Mouse (Mus musculus) liver, embryonic 12.5 days (tissue): ENCODE measurements around the gene Lrp4. TPM values are rescaled to one million over a fixed set of nuclear protein-coding genes. Genes with fewer than 3 reads are reported as not detected.

ENCODE experiments used
- ATAC-seq: fragments of 200-750 bp; cut with Nextera tagmentation; 2 replicates; pipeline ENCODE4 v1.8.0; 2017; ENCODE audit warnings: moderate number of reproducible peaks, mild to moderate bottlenecking, moderate library complexity
- H3K27ac ChIP-seq: fragments of 300-500 bp; sonication (generic); 2 replicates; pipeline ENCODE4 v1.5.1; 2016; ENCODE audit warnings: mild to moderate bottlenecking
- H3K27me3 ChIP-seq: fragments of 300-500 bp; sonication (generic); replicated peaks from 2 replicates; pipeline ENCODE4 v1.6.1; 2016; ENCODE audit warnings: mild to moderate bottlenecking, moderate library complexity
- H3K36me3 ChIP-seq: fragments of 300-500 bp; sonication (generic); 2 replicates; pipeline ENCODE4 v1.6.1; 2016; ENCODE audit warnings: mild to moderate bottlenecking, moderate library complexity
- H3K4me1 ChIP-seq: fragments of 300-500 bp; sonication (generic); 2 replicates; pipeline ENCODE4 v1.6.1; 2016
- H3K4me2 ChIP-seq: fragments of 300-500 bp; sonication (generic); 2 replicates; pipeline ENCODE4 v1.6.1; 2016; ENCODE audit warnings: mild to moderate bottlenecking, moderate library complexity
- H3K4me3 ChIP-seq: fragments of 300-500 bp; sonication (generic); 2 replicates; pipeline ENCODE4 v1.5.1; 2016; ENCODE audit warnings: mild to moderate bottlenecking, moderate library complexity
- H3K9ac ChIP-seq: fragments of 300-500 bp; sonication (generic); 2 replicates; pipeline ENCODE4 v1.6.1; 2016; ENCODE audit warnings: mild to moderate bottlenecking, moderate library complexity
- H3K9me3 ChIP-seq: fragments of 300-500 bp; sonication (generic); replicated peaks from 2 replicates; pipeline ENCODE4 v1.6.1; 2016; ENCODE audit warnings: mild to moderate bottlenecking, moderate library complexity
- WGBS: fragments of 180-500 bp; shearing (Covaris S2); methylation state at CpG from one replicate; pipeline ENCODE4 v1.1.7; 2016; ENCODE audit not compliant: insufficient replicate concordance; 5-methylcytosine and 5-hydroxymethylcytosine counted together
- polyA plus RNA-seq: library from polyadenylated mRNA; unstranded; fragments of >200 nt; fragmentation: Nextera tagmentation; extraction: Ambion mirVana; gene quantifications from 2 replicates; pipeline ENCODE4 v1.2.1, GENCODE M21; 2016

Gene Lrp4
- polyA plus RNA-seq, 1 experiment from 2014 or later, result 1.2 TPM

- WGBS, result 70% methylated on average over 5 of the region's 5 CpGs
- no peaks in the 10 kb centered on the region for H3K4me1 ChIP-seq
- no peak overlapping the region for H3K4me2 ChIP-seq
- ATAC-seq, result no peak
- no peak overlapping the region for H3K4me3 ChIP-seq
- H3K36me3 ChIP-seq, result no peaks in the 10 kb centered on the region
- H3K9ac ChIP-seq, result no peak overlapping the region
- H3K9me3 ChIP-seq, result no peaks in the 10 kb centered on the region
- no peaks in the 10 kb centered on the region for H3K27me3 ChIP-seq
- no peak overlapping the region for H3K27ac ChIP-seq
Measured at GRCm38 (mm10) chr2:91437116-91437815, 20.0 kb upstream of the Lrp4 start.

DNA sequence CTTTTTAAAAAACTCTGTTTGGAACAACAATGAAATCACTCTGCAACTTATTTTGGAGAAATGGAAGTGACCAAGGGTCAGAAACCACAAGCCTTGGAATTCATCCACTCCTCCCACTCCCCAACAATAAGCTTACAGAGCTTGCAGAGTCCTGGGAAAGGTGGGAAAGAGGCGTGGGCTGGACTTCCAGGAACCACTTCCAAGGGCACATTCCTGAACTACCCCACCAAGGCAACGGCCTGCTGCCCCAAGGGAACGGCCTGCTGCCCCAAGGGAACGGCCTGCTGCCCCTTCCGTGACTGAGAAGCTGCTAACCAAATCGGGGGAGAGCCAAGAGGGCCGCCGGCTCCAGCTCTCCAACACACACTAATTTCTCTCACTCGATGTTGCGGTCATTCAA lies 18.0 kb upstream of the Lrp4 start:
- H3K36me3 ChIP-seq, result no peaks in the 10 kb centered on the region
- no peaks in the 10 kb centered on the region for H3K27me3 ChIP-seq
- H3K9me3 ChIP-seq, result no peaks in the 10 kb centered on the region
- no peak overlapping the region for H3K27ac ChIP-seq
- 71% methylated on average over 10 of the region's 10 CpGs for WGBS
- no peak overlapping the region for H3K4me2 ChIP-seq
- H3K4me1 ChIP-seq, result peaks cover 6% of the 10 kb centered on the region
- no peak for ATAC-seq
- no peak overlapping the region for H3K9ac ChIP-seq
- H3K4me3 ChIP-seq, result no peak overlapping the region

- no peak overlapping the region for H3K4me3 ChIP-seq
- no peak overlapping the region for H3K9ac ChIP-seq
- H3K27ac ChIP-seq, result no peak overlapping the region
- no peaks in the 10 kb centered on the region for H3K27me3 ChIP-seq
- no peaks in the 10 kb centered on the region for H3K9me3 ChIP-seq
- 59% methylated on average over 1 of the region's 1 CpGs for WGBS
- H3K4me1 ChIP-seq, result peaks cover 8% of the 10 kb centered on the region
- H3K36me3 ChIP-seq, result no peaks in the 10 kb centered on the region
- H3K4me2 ChIP-seq, result no peak overlapping the region
- no peak for ATAC-seq
Measured at GRCm38 (mm10) chr2:91439876-91440275, 17.4 kb upstream of the Lrp4 start.

GRCm38 (mm10) chr2:91440686-91441085 lies 16.6 kb upstream of the Lrp4 start:
- Histone ChIP-seq H3K4me1 (peaks cover 8% of the 10 kb centered on the region), H3K9me3 (no peaks in the 10 kb centered on the region), H3K27me3 (no peaks in the 10 kb centered on the region), H3K9ac (no peak overlapping the region), H3K27ac (no peak overlapping the region), H3K36me3 (no peaks in the 10 kb centered on the region), H3K4me2 (no peak overlapping the region), H3K4me3 (no peak overlapping the region)
- no peak for ATAC-seq
- WGBS, result 63% methylated on average over 5 of the region's 5 CpGs

DNA sequence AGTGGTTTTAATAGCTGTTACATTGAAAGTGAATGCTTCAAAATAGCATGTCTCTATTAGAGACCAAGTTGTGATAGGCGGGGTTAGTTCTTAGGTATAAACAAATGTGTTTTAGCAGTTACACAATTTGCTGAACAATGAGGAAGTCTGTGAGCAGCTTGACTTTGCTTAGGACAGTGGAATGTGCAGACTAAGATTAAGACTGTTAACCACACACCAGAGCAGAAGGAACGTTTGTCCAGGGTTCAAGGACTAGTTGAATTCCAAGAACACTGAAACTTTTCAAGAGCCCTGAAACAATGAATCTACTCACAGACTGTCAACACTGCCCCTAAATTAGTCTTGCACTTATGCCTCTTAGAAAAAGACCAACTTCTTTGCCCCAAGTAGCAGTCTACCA lies 15.6 kb upstream of the Lrp4 start:
- Histone ChIP-seq H3K4me2 (no peak overlapping the region), H3K9me3 (no peaks in the 10 kb centered on the region), H3K9ac (no peak overlapping the region), H3K36me3 (no peaks in the 10 kb centered on the region), H3K4me3 (no peak overlapping the region), H3K27me3 (no peaks in the 10 kb centered on the region), H3K4me1 (peaks cover 8% of the 10 kb centered on the region), H3K27ac (no peak overlapping the region)
- 36% methylated on average over 2 of the region's 2 CpGs for WGBS
- ATAC-seq, result no peak

- no peaks in the 10 kb centered on the region for H3K27me3 ChIP-seq
- 74% methylated on average over 1 of the region's 1 CpGs for WGBS
- ATAC-seq, result no peak
- H3K4me2 ChIP-seq, result no peak overlapping the region
- no peaks in the 10 kb centered on the region for H3K9me3 ChIP-seq
- H3K27ac ChIP-seq, result no peak overlapping the region
- no peak overlapping the region for H3K4me3 ChIP-seq
- H3K36me3 ChIP-seq, result no peaks in the 10 kb centered on the region
- H3K4me1 ChIP-seq, result peaks cover 8% of the 10 kb centered on the region
- no peak overlapping the region for H3K9ac ChIP-seq
Measured at GRCm38 (mm10) chr2:91442241-91442640, 15.1 kb upstream of the Lrp4 start.

DNA sequence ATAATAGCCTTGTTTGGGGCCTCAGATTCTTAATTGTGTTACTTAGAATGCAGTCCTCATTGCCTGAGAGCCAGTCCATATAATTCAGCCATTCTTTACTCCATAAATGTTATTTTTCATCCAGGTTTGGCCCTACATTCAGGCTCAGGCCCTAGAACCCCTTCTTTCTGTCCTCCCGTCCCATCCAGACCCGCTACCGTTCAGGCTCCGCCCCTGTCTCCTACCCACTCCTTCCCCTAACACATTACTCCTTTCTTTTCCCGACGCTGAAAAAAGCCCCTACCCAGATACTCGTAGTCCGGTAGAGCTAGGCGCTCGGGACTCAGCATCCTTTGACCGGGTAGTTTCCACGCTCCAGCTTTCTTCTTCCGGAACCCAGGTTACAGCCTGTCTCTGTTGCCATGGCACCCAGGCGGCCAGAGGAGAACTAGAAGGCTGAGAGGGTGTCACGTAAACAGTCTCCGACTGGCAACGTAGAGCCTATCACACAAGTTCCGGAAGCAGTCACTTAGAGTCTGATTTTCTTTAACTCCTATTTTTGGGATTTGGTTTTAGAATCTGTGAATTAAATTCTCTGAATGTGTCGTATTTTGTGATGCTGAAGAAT lies 12.9 kb upstream of the Lrp4 start, which contains the start of gene 1110051M20Rik:
1110051M20Rik (minus strand) TSS at position 419 of the 607 bp plus-strand sequence.
- peak; percentile 75 for ATAC-seq
- H3K27ac ChIP-seq, result no peak within 1 kb of the TSS
- WGBS, result 3% methylated on average over 19 of the region's 19 CpGs

DNA sequence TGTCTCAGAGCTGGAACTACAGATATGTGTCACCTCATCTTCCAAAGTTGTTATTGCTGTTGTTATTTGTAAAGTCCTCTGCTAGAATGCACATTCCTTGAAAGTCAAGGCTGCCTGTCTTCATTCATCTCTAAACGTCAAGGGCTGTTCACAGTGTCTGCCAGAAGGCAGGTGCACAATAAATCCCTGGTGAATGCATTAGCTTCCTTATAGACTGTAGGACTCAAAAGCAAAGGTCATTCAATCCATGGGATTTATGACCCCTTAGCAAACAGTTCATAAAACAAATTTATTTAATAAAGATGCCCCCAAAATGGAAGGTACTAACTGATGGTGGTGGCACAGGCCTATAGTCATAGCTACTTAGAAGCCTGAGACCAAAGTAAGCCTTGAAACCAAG lies 7.6 kb upstream of the Lrp4 start:
- Histone ChIP-seq H3K9me3 (no peaks in the 10 kb centered on the region), H3K36me3 (no peaks in the 10 kb centered on the region), H3K4me3 (no peak overlapping the region), H3K27me3 (peaks cover 4% of the 10 kb centered on the region), H3K4me1 (peaks cover 14% of the 10 kb centered on the region), H3K27ac (no peak overlapping the region), H3K9ac (no peak overlapping the region), H3K4me2 (no peak overlapping the region)
- no peak for ATAC-seq
- WGBS, result 60% methylated on average over 1 of the region's 1 CpGs

More for the DNA sequence above, 12.9 kb upstream of the Lrp4 start, which contains the start of gene 1110051M20Rik:
- Histone ChIP-seq H3K4me3 (peak within 1 kb of the TSS; percentile 69), H3K4me1 (peaks cover 8% of the 10 kb centered on the region), H3K27me3 (no peaks in the 10 kb centered on the region), H3K4me2 (peak within 1 kb of the TSS; percentile 73), H3K36me3 (no peaks in the 10 kb centered on the region), H3K9me3 (no peaks in the 10 kb centered on the region), H3K9ac (peak within 1 kb of the TSS; percentile 57)

DNA sequence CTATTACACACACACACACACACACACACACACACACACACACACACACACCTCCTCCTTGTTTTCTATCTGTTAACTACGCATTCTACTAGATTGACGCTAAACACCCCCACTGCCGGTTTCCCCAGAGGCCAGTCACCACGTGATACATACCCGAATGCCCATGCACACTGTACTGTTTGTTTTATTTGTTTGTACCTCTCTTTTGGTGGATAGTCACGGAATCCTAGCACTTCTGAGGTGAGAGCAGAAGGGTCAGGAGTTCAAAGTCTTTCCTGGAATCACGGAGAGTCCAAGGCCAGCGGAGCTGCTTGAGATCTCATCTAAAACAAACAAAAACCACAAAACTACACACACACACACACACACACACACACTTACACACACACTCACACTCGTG lies 7.0 kb upstream of the Lrp4 start:
- no peak overlapping the region for H3K27ac ChIP-seq
- peaks cover 14% of the 10 kb centered on the region for H3K4me1 ChIP-seq
- no peaks in the 10 kb centered on the region for H3K9me3 ChIP-seq
- 57% methylated on average over 9 of the region's 9 CpGs for WGBS
- no peaks in the 10 kb centered on the region for H3K36me3 ChIP-seq
- no peak overlapping the region for H3K4me2 ChIP-seq
- no peak for ATAC-seq
- H3K27me3 ChIP-seq, result peaks cover 11% of the 10 kb centered on the region
- H3K9ac ChIP-seq, result no peak overlapping the region
- no peak overlapping the region for H3K4me3 ChIP-seq

GRCm38 (mm10) chr2:91452658-91453057 lies 4.7 kb upstream of the Lrp4 start:
- H3K36me3 ChIP-seq, result no peaks in the 10 kb centered on the region
- H3K9me3 ChIP-seq, result no peaks in the 10 kb centered on the region
- WGBS, result 35% methylated on average over 8 of the region's 8 CpGs
- peaks cover 31% of the 10 kb centered on the region for H3K4me1 ChIP-seq
- ATAC-seq, result no peak; the same call in 1 of the 2 replicates
- no peak overlapping the region for H3K9ac ChIP-seq
- H3K4me2 ChIP-seq, result peak overlapping the region; percentile 8
- no peak overlapping the region for H3K4me3 ChIP-seq
- H3K27me3 ChIP-seq, result peaks cover 33% of the 10 kb centered on the region
- no peak overlapping the region for H3K27ac ChIP-seq

DNA sequence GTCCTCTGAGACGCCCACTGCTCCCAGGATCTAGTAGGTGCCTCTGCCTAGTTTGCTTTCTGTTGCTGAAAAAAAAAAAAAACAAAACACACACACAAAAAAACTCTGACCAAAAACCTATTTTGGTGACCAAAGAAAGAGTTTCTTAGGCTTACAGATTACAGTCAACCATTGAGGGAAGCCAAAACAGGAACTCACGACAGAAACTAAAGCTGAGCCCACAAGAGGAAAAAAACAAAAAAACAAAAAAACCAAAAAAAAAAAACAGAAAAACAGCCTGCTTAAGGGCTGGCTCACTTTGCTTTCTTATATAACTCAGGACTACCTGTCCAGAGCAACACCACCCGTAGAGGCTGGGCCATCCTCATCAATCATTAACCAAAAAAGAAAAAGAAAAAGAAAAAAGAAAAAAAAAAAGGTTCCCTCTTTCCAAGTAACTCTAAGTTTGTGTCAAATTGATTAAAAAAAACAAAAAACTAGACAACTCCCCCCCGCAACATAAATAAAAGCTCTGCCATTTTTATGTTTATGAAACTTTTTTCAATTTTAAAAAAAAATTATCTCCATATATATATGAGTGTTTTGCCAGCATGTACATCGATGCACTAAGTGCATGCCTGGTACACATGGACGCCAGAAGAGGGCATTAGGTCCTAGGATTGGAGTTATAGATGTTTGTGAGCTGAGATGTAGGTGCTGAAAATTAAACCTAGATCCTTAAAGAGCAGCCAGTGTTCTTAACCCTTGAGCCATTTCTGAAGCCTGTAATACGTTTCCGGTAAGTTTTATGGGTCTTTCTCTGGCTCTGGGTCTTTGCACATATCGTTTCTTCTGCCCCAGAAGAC lies 3.9 kb upstream of the Lrp4 start:
- no peak for ATAC-seq
- H3K9ac ChIP-seq, result no peak overlapping the region
- no peaks in the 10 kb centered on the region for H3K36me3 ChIP-seq
- H3K4me3 ChIP-seq, result no peak overlapping the region
- H3K4me2 ChIP-seq, result no peak overlapping the region
- peaks cover 41% of the 10 kb centered on the region for H3K27me3 ChIP-seq
- H3K4me1 ChIP-seq, result peaks cover 39% of the 10 kb centered on the region
- 53% methylated on average over 9 of the region's 9 CpGs for WGBS
- H3K9me3 ChIP-seq, result no peaks in the 10 kb centered on the region
- H3K27ac ChIP-seq, result no peak overlapping the region

- H3K9me3 ChIP-seq, result no peaks in the 10 kb centered on the region
- H3K27me3 ChIP-seq, result peaks cover 51% of the 10 kb centered on the region
- H3K4me1 ChIP-seq, result peaks cover 48% of the 10 kb centered on the region
- H3K27ac ChIP-seq, result no peak overlapping the region
- H3K9ac ChIP-seq, result no peak overlapping the region
- WGBS, result 76% methylated on average over 3 of the region's 3 CpGs
- no peak overlapping the region for H3K4me2 ChIP-seq
- H3K36me3 ChIP-seq, result no peaks in the 10 kb centered on the region
- no peak overlapping the region for H3K4me3 ChIP-seq
- no peak for ATAC-seq
Measured at GRCm38 (mm10) chr2:91454434-91454833, 2.9 kb upstream of the Lrp4 start.
